Mouse (Mus musculus) cortical plate, adult 2 months (tissue): ENCODE results near the gene Ccser1.

ENCODE experiments used
- CTCF ChIP-seq: fragments of 200-500 bp; IDR thresholded peaks from 2 replicates; pipeline ENCODE4 v1.5.1; 2011; ENCODE audit warnings: mild to moderate bottlenecking, control low read depth, low read length; ENCODE audit not compliant: insufficient read depth; ENCODE audit errors: extremely low read depth
- POLR2A ChIP-seq: fragments of 200-500 bp; IDR thresholded peaks from 2 replicates; pipeline ENCODE4 v1.6.1; 2011; ENCODE audit warnings: mild to moderate bottlenecking, low read length, control low read depth; ENCODE audit not compliant: insufficient read depth; ENCODE audit errors: extremely low read depth

DNA sequence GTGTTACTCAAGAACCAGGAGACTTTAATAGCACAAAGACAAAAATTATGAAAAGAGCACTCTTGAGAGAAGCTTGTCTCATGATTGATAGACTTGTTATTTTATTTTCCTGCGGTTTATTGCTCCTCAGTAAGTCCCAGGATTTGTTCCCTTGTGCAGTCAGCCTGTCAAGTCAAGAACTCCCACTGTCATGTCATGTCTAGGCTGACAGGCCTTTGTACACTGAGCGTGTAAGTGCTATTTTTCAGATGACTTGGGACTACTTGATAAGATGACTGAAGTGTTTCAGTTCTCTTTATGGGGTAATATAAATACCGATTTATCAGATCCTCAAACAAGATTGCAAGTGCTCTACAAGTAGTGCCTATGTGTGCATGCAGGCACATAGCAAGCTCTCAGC is 252.6 kb downstream of the Ccser1 start:
- TF ChIP-seq CTCF, result no peak
- no peak for TF ChIP-seq POLR2A
